Mouse (Mus musculus): ENCODE results near the gene Erich3.
A peak's percentile ranks its signal among the peaks of the same experiment; 100 is the strongest.
"Not testable (repeated sequence)": the region's sequence is repeated elsewhere in the genome, so short reads cannot be mapped to it uniquely, and the experiment has no call there.

The Erich3 gene

DNA sequence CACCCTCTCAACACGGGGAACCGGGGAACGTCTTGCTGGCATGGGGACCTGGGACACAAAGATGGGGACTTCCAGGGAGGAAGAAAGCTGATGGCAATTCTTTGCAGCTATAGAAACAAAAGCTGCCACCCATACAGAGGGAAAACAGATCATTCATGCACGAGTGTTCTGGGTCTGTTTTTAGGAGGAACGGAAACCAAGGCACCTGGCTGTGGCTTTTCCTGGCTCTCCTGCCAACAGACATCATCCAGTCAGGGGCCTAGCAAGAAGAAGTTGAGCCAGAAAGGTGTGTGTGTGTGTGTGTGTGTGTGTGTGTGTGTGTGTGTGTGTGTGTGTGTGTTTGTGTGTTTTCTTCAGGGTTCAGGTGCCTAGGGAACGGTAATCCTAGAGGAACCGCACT is at the start of gene Erich3:
Gene Erich3 (plus strand): TSS at position 315 of the 400 bp plus-strand sequence.
- no peak for DNase-seq

DNA sequence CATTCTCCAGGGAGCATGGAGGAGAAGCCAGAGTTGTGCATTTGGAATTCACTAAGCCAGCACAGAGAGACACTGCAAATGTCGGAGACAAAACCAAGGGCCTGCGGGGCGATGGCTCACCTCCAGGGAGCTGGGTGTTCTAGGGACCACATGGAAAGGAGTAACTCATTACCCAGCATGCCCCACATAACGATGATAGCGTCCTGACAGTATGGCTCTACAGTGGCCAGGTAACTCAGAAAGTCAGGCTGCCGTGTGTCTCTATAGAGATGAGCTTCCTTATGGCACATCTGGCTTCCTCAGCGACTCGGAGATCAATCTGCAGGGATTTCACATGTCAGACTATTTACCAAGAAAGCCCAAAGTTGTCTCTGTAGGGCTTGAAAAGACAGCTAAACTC is 48.9 kb upstream of the Erich3 start:
- no peak for DNase-seq

DNA sequence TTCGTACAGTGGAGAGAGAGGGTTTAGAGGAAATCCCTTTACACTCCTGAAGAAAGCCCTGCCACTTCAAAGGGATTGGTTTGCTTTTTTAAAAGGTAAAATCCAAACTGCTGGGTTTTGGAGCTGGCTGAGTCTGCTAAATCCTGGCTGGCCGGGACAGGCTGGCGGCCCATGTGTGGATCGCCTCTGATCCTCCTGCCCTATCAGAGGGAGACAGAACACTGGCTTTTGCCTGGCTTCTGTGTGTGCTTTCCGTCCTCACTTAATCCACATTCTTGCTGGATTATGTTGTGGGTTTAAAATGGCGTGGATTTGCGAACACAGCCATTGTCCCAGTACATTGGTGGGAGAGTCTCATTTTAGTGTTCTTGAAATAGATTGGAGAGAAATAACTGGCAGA is 48.4 kb upstream of the Erich3 start:
- no peak for DNase-seq

DNA sequence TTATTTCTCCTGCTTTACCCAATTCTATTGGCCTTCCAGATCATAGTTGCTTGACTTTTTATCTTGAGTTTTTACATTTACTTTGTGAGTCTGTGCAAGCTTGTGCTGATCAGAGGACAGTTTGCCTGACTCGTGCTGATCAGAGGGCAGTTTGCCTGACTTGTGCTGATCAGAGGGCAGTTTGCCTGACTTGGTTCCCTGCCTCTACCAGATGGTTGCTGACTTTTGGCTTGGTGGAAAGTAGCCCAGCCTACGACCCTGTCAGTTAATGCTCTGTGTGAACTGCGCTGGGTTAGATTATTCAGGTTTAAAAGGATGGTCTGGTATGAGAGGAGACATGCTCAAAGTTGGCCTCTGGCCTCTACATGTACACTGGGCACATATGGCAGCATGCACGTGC is 47.6 kb upstream of the Erich3 start:
- DNase-seq, result no peak

DNA sequence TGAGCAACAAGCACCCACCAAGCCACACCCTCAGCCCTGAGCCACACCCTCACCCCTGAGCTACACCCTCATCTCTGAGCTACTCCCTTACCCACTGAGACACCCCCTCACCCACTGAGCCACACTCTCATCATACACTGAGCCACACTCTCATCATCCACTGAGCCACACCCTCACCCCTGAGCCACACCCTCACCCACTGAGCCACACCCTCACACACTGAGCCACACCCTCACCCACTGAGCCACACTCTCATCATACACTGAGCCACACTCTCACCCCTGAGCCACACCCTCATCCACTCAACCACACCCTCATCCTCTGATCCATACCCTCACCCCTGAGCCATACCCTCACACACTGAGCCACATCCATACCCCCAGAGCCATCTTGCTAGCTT is 35.4 kb upstream of the Erich3 start:
- DNase-seq, result no peak

DNA sequence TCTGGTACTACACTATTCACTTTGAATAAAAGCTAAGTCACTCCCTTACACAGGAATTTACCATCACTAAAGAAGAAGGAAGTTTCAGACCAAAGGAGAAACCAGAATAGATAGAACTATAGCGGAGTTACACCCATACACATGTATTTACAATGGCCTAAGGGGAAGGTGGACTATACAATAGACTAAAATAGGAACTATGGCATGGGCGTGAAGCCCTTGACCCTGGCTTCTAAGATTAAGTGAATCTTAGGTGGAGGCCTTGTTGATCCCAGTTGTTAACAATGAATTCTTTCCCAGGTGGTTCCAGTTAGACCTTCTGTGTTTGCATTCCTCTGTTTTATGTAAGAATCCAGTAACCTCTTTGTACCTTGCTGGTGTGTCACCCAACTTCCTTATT is 32.4 kb upstream of the Erich3 start:
- not testable (repeated sequence) for DNase-seq

DNA sequence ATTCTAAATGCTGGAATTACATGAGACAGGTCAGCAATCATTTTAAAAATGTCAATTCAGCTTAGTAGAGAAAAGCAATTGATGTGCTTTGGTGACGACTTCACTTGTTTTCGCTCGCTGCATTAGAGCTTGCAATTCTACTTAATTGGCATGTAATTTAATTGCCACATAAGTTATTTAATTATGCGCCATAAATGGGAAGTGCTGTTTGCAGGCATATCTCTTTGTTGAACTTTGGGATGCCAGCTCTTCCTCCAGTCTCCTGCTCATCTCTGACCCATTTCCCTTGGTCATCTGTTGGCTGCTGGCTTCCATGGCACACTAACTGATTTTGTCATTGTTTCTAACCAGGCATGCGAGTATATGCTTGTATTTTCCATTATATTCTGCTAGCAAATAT is 30.6 kb upstream of the Erich3 start:
- no peak for DNase-seq

DNA sequence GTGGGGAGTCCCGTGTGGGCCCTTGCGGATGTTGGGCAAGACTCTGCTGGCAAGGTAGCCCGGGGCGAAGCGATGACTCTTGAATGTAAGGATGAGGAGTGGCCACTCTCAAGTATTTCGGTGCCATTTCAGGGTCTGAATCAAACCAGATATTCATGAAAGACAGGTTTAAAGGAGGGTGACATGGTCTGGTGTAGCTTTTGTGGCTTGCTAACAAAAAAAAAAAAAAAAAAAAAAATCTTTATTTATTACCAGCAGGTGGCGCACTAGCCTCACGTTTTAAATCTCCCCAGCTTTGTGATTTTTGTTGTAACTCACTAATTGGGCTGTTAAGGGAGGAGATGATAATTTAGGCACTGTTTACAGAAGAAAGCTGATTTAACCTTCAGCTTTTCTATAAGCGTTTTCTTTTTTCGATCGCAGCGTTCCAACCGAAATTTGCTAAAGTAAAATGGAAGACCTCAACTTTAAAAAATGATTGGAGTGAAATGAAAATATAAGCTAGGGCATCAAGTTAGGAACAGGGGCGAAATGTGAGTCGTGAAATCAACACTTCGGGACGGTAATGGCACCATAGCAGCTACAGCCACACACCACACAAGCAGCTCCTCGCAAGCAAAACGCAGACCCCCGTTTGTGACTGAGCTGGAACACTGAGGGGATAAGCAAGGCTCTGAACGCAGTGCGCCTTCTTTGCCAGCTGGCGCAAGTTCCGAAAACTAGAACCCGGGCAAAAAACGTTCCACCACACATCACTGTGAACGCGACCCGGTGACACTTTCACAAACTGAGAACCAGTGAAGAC is 16.8 kb upstream of the Erich3 start:
- DNase-seq, result peak; percentile 12

DNA sequence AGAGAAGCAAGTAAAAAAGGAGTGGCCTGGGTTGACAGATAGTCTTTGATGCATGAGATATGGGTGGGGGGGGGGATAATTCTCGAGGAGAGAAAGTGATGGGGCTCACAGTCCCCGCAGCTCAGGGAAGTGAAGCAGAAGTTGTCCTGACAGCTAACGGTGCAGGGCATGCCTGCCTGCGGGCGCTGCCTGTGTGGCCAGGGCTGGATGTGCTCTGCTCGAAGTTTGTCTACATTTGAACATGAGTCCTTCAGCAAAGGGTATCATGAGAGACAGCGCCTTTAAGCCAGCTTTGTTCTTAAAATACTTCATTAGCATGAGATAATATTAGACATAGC is 16.2 kb upstream of the Erich3 start:
- DNase-seq, result no peak

DNA sequence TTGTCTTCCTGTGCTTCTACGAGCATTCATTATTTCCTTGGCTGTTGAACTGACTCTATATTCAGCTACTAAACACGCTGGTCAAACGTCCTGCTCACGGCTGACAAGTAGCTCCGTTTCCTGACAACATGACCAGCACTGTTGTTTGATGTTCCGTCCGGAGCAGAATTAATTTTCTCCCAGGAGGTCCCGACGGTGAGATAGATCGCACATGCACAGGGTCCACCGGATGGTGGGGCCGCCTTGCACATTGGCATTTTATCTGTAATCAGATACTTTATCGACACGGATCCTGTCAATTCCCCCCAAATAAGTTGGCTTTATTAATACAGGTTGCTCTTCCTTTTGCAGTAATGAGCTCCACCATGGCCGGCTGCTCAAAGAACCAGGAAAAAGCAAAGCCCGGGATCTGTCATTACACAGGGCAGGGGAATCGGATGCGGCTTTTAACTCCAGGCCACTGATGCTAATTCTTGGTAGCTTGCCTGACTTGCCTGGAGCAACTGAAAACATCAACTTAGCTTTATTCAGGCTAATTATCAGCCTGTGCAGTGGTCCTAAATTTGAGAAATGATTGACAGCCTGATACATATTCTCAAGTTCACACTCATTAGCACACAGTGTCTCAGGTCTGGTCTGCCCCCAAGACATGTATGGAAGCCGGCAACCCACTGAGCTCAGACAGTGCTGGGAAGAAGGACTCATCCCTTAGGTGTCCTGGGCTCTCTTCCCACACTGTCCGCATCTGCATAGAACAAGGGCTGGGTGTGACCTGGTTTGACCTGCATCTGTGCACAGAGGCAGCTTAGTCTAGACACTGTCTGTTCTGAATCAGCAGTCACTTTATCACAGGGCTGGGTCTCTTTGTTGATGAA is 14.0 kb upstream of the Erich3 start:
- no peak for DNase-seq

DNA sequence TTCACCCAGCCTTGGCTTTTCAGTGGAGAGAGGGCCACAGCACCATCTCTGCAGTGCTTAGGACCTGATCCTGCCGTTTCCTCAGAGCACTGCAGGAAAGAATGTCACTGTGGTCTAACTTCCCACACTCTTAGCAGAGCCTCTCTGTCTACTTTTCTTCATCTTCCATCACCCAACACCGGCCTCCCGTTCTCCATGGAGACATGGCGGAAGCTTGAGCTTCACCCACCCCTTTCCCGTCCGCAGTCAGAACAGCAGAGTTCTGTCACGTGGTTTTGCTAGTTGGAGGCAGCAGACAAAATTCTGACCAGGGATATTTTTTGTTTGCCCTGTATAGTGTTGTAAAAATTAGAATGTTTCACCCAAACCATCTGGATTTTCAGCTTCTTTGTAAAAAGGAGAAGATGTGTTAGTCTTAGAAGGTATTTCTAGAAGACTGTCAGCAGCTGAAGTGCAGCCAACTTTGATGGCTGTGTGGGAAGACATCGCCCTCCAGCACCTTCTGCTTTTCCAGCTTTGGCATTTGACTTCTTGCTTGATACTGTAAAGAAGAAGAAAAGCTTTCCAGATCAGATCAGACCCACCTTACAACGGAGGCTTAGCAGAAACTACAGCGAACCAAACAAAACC is 12.4 kb upstream of the Erich3 start:
- no peak for DNase-seq

DNA sequence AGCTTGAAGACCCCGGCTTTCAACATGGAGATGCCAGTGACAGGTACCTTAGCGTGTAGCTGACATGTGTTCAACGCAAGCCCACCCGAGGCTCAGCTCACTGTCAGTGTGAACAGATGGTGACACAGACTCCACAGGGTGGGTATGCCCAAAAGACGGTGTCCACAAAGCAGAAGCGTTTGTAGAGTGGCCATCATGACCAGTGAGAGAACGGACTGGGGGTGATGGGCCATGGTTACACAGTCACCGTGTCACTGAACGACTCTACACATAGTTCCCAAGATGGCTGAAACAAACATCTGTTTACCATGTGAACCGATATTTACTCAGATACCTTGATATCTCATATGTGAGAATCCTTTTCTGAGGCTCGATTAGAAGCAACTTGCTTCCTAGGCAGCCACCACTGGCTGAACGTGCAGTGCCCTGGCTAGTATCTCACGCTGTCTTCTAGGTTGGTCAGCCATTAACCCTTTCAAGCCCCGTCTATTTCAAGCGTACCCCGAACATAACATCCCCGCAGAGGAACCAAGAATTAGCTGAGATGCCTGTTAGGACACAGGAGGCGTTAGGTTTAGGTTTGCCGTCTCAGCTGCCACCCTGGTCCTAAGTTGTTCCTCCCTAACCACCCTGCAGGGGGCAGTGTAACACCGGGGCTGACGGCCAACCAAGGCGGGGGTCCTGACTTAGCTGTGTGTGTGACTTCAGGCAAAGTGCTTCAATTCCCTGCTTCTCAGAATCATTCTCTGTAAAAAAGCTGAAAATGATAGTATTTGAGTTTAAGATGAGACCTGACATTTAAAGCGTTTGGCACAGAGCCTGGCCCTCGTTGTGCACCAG is 10.9 kb upstream of the Erich3 start:
- DNase-seq, result peak; percentile 65

DNA sequence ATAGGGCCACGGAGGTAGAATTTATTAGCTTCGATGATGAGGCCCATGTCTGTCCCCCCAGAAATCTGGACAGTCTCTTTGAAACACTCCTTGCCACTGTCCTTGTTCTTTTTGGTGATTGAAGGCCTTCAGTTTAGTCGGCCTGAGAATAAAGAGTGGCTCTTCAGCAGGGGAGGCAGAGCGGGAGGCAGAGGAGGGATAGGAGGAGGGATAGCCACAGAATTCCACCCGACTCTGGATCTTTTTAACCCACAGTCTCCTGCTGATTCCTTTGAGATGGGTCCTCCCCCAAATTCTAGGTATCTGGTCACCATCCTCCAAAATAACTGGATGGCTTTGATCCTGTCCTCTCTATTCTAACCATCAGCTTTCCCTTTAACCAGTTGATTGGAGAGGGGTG is 10.2 kb upstream of the Erich3 start:
- DNase-seq, result no peak

DNA sequence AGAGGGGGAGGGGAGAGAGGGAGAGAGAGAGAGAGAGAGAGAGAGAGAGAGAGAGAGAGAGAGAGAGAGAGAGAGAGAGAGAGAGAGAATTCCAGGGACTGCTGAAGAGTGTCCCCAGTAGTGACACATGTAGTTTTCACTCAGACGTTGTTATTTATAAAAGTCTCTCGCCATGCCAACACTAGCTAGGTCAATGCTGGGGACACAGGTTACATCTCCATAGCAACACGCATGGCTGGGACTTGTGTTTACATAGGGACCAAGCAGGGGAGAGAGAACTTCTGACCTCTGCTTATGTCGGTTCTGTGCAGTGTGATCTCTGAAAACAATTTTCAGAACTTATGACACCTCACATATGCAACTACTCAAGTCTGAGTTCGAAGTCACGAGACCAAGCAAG is 9.4 kb upstream of the Erich3 start:
- no peak for DNase-seq

DNA sequence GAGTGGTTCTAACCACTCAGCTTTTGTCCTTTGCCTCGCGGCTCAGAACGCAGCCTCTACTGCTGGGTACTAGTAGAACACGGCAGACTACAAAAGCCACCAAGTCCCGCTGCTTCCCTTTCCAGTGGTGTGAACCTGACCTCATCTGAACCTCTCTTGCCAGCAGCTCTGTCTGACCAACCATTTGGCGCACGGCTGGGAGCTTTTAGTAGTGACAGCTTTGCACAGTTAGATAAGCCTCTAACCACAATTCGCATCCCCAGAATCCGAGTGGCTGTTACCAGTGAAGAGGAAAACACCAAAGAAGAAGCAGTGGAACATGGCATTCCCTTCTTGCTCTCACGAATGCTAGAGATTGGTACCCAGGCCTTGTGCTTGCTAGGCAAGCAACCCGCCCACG is 8.8 kb upstream of the Erich3 start:
- no peak for DNase-seq

DNA sequence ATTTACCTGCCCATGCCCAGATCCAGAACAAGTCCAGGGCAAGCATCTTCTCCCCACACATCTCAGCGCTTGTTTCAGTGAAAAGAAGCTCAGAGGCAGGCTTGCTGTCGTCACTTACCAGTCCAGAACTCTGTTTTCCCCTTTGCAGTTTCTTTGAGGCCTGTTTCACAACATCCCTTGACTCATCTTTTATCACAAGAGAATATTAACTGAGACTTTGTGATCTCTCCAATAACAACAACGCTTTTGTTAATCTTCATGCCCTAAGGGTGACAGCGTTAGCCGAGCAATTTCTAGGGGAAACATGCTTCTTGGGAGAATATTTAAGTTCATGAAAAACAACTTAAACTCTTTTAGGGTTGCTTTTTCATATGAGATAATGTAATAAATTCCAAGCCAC is 7.9 kb upstream of the Erich3 start:
- DNase-seq, result no peak

DNA sequence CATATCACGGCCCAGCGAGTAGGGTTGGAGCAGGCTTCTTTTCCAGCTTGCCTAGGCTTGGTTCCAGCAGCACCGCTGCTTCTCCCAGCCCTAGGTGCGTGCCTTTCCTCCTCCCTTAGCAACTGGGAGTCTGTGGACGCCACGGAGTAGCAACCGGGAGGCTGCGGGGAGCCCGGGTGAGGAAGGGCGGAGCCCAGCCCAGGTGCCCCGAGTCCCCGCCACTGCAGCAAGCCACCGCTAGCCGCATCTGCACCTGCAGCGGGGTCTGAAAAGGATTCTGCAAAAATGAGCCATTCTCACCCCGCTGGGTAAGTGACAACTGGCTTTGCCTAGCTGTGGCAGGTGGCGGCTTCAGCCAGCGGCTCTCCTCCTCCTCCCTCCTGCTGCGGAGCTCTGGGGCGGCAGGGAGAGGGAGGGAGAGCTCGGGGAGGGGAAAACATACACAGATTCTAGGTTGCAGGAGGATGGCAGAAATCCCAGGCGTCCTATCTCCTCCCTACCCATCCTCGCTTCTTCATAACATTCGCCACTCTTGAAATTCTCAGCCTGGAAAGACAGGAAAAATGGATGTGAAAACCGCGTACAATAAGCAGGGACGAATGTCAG is 420 bp downstream of the Erich3 start:
- no peak for DNase-seq

DNA sequence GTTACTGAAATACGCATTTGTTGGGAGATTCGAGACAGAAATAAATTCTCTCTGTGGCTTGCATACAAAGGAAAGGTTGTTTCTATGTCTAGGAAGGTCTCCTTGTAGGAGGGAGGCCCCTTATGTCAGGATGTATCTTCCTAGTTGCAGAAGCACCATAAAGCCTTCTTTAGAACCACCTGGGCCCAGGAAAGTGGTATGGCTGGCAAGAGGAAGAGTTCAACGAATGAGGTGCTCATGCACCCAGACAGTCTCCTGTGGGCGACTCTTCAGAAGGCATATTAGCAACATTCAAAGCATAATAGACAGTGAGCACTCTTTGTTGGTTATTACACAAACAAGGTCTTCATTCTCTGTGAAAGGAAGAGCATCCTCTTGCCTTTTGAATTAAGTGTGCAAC is 977 bp downstream of the Erich3 start:
- DNase-seq, result no peak

DNA sequence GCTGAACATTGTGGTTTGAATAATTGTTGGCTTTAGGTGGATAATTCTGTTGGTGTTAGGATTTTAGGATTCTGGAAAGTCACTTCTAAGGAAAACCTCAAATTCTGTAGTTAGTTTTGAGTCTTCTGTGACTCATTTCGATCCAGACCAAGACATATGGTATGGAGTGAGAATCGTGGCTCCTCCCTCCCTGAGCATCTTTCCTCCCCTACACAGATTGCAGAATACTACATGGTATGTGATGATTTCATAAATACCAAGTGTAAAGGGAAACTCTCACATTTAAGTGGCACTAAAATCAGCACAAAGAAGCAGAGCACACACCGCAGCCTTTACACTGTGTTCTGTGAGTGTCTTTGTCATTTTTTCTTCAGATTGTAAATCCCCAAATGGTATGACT is 4.8 kb downstream of the Erich3 start:
- DNase-seq, result no peak

DNA sequence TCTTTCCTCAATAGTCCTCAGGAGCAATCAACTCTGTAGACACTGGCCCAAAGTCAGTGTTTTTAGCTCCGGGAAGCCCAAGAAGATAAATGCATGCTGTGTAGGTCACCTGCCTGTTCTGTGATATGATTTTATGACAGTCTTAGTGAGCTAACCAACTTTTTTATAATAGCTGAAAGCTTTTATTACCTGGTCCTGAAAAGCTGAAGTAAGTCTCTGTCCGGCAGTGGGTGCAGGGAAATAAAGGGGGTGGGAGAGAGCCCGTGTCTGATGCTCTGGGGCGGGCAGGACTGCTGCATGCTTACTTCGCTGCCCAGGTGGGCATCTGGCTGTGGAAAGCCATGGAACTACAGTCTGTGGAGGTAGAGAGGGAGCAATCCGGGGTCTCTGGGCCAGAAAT is 6.9 kb downstream of the Erich3 start:
- no peak for DNase-seq

DNA sequence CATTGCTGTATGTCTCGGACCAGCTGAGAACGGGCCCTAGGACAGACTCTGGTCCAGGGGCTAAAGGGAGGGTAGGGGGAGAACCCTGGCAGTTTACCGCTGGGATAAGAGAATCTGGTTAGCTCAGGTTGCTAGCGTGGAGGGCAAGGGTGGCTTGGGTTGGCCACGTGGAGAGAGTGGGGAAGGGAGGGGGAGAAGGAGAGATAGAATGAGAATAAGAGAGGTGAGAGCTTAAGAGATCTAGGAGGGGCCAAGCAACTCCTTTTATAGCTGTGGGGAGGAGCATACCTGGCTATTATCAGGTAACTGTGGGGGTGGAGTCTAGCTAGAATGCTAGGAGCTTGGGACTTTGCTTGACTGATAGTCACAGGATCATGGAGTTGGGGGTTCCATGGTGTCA is 7.4 kb downstream of the Erich3 start:
- no peak for DNase-seq

DNA sequence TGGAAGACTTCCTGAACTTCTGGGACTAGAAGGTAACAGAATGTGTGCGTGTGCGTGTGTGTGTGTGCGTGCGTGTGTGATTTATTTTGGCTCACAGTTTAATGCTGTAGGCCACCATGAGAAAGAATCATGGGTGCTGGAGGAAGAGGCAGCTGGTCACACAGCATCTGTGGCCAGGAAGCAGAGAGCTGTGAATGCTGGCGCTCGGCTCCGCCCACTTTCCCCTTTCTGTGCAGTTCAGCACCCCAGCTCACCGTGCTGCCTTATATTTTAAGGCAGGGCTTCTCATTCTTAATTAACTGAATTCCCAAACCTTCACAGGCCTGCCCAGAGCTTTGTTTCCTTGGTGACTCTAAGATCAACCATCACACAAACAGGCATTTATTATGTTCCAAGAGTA is 9.7 kb downstream of the Erich3 start:
- DNase-seq, result no peak

DNA sequence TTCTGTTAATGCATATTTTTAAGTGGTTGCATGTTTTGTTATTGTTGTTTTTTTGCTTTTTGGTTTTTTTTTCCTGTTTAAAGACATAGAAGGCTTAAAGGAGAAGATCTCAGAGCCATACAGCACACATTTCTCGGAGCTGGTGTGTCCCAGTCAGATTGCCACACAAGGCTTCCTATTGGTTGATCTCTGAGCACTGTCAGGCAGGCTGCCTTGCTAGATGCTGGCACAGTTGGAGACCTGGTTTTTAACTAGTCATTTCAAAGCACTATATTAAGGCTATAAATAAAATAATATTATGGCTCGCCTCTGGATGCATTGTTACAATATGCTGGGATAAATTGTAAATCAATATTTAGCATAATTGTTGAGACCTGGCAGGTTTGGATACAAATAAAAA is 18.9 kb downstream of the Erich3 start:
- DNase-seq, result no peak

Data from lung, postnatal 14 days (tissue).